Mouse (Mus musculus) brown adipose tissue, adult 24 weeks (tissue): Measurements from ENCODE around the gene Il11ra1. TPM values are rescaled to one million over a fixed set of nuclear protein-coding genes. Genes with fewer than 3 reads are reported as not detected.
"Not testable (repeated sequence)": the region's sequence is repeated elsewhere in the genome, so short reads cannot be mapped to it uniquely, and the experiment has no call there.

Experiments
- H3K27ac ChIP-seq: fragments of 200-500 bp; replicated peaks from 2 replicates; pipeline ENCODE4 v1.5.1; 2012; ENCODE audit warnings: low read depth, mild to moderate bottlenecking, low read length
- H3K4me1 ChIP-seq: fragments of 200-500 bp; 2 replicates; pipeline ENCODE4 v1.6.1; 2012; ENCODE audit warnings: low read length, mixed read lengths; ENCODE audit not compliant: control insufficient read depth, insufficient read depth, insufficient read length
- H3K4me3 ChIP-seq: fragments of 200-500 bp; 2 replicates; pipeline ENCODE4 v1.5.1; 2012; ENCODE audit warnings: low read depth, mild to moderate bottlenecking, low read length, moderate library complexity; ENCODE audit not compliant: insufficient read depth
- polyA plus RNA-seq: library from polyadenylated mRNA; stranded (reverse); fragments of >200 nt; gene quantifications from 2 replicates; pipeline ENCODE4 v1.2.4, GENCODE M21; 2012; ENCODE audit not compliant: missing spikeins, insufficient read depth, insufficient read length

Il11ra1 gene
- polyA plus RNA-seq, 1 experiment, result 56.1 TPM

- not testable (repeated sequence) for H3K4me3 ChIP-seq, H3K4me1 ChIP-seq, H3K27ac ChIP-seq
Observed at GRCm38 (mm10) chr4:41688562-41688961, 11.2 kb upstream of the Il11ra1 start.

- H3K4me3 ChIP-seq, H3K27ac ChIP-seq, H3K4me1 ChIP-seq: not testable (repeated sequence)
Observed at GRCm38 (mm10) chr4:41690014-41690413, 9.8 kb upstream of the Il11ra1 start.

- Histone ChIP-seq H3K27ac (peak overlapping the region; percentile 63; the same call in 1 of the 2 replicates), H3K4me3 (peak overlapping the region; percentile 30)
Observed at GRCm38 (mm10) chr4:41693511-41693910, 6.3 kb upstream of the Il11ra1 start.

GRCm38 (mm10) chr4:41695800-41696199 lies 4.0 kb upstream of the Il11ra1 start:
- H3K27ac ChIP-seq, H3K4me1 ChIP-seq: not testable (repeated sequence)
- peak overlapping the region; percentile 14; the same call in 1 of the 2 replicates for H3K4me3 ChIP-seq

More at GRCm38 (mm10) chr4:41693511-41693910, 6.3 kb upstream of the Il11ra1 start:
- H3K4me1 ChIP-seq, result not testable (repeated sequence)

GRCm38 (mm10) chr4:41696452-41696851 lies 3.3 kb upstream of the Il11ra1 start:
- H3K4me1 ChIP-seq, H3K4me3 ChIP-seq: not testable (repeated sequence)
- H3K27ac ChIP-seq, result 0 out of 2 replicates have a peak overlapping the region, but pooled peaks have one; percentile 37

DNA sequence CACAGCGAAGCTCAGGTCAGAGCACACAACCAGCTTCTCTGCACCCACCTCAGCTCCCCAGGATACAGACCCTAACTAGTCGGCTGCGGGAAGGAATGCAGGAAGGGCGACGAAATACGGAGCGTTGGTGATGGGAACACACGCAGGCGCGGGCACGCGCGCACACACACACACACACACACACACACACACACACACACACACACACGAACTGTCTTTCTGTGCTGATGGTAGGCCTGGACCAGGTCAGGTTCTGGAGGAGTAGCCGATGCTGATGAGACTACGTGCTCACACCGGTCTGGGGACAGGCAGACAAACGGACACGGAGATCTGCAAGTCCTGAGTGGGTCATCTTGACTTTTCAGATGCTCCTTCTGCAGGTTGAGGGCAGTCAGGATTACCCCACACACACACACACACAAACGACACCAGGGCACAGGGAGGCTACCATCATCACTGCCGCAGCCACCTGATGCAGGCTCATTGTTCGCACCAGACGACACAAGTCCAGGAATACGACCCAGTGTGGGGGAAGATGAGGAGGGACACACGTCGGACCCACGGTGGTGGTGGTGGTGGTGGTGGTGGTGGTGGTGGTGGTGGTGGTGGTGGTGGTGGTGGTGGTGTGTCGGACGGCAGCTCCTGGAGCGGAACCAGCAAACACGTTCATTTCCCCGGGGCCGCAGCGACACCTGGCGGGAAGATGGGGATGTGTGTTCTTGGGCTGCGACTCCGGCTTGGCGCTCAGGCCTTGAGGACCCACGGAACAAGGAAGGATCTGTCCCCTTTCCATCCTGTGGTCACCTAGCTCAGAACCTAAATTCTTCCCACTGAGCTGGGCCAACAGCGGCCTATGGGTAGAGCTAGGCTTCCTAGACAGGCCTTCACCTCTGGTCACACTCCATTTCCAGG lies 2.6 kb upstream of the Il11ra1 start, which contains the start of gene Cntfr:
TSS of gene Cntfr (minus strand) at position 160 of the 912 bp plus-strand sequence.
- H3K4me3 ChIP-seq, result peak within 1 kb of the TSS; percentile 23
- 0 out of 2 replicates have a peak within 1 kb of the TSS, but pooled peaks have one; percentile 37 for H3K27ac ChIP-seq
- not testable (repeated sequence) for H3K4me1 ChIP-seq

GRCm38 (mm10) chr4:41698421-41699016 lies 1.3 kb upstream of the Il11ra1 start:
- H3K27ac ChIP-seq, H3K4me1 ChIP-seq, H3K4me3 ChIP-seq: not testable (repeated sequence)

DNA sequence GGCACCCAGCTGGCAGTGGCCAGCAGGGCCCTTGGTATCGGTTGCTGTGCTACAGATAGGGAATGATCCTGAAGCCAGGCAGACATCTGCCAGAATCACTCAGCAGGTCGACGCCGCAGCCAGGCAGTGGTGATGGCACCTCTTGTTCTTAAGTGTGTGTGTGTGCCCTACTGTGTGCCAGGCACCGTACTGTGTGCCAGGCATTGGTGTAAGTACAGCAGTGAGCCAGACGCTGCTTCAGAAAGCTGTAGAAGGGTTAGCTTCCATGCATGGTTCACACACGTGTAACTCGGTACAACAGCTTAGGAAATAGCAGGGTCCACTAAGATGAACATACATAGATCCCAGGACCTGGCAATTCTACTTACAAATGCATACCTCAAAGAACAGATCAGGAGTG lies 435 bp downstream of the Il11ra1 start:
- H3K4me3 ChIP-seq, H3K4me1 ChIP-seq, H3K27ac ChIP-seq: not testable (repeated sequence)

DNA sequence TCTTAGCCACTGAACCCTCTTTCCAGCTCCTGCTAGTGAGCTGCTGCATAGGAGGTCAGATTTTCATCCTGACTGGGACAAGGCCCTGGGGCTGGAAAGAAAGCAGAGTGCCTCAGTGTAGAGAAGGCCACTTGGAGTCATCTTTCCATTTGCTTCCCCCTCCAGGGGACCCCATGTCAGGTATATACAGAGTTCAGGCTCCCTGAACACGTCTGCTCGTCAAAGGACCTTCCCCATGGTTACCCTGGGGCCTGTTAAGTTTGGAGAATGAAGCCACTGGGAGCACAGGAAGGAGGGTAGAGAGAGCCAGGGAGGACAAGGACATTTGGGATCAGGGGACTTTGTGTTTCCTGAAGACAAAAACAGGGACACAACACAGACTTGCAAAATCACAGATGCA lies 2.4 kb downstream of the Il11ra1 start:
- not testable (repeated sequence) for H3K4me1 ChIP-seq, H3K4me3 ChIP-seq, H3K27ac ChIP-seq

DNA sequence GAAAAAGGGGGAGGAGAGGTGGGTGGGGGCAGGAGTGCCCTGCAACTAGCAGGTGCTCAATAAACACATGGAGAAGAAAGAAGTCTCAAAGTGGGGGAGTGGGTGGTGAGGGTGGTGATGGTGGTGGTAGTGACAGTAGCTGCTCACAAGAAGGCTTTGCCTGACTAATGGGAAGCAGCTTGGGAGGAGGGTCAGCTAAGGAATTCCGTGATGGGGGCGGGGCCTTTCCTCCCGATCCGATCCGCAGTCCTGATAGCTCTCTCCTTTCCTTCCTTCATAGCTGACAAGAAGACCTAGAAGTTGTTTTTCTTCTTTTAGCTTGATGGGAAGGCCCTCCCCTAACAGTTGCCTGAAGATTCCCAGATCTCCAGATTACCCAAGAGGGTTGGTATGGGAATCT lies 4.9 kb downstream of the Il11ra1 start:
- no peaks in the 10 kb centered on the region for H3K4me1 ChIP-seq
- H3K4me3 ChIP-seq, result no peak overlapping the region
- H3K27ac ChIP-seq, result no peak overlapping the region

GRCm38 (mm10) chr4:41705922-41706754 lies 6.3 kb downstream of the Il11ra1 start:
- Histone ChIP-seq H3K4me3 (no peak overlapping the region), H3K27ac (no peak overlapping the region)

GRCm38 (mm10) chr4:41707011-41707535 lies 7.3 kb downstream of the Il11ra1 start:
- H3K27ac ChIP-seq, result no peak overlapping the region
- H3K4me1 ChIP-seq, result no peaks in the 10 kb centered on the region; the same call in 1 of the 2 replicates
- no peak overlapping the region for H3K4me3 ChIP-seq

More at GRCm38 (mm10) chr4:41705922-41706754, 6.3 kb downstream of the Il11ra1 start:
- no peaks in the 10 kb centered on the region for H3K4me1 ChIP-seq

DNA sequence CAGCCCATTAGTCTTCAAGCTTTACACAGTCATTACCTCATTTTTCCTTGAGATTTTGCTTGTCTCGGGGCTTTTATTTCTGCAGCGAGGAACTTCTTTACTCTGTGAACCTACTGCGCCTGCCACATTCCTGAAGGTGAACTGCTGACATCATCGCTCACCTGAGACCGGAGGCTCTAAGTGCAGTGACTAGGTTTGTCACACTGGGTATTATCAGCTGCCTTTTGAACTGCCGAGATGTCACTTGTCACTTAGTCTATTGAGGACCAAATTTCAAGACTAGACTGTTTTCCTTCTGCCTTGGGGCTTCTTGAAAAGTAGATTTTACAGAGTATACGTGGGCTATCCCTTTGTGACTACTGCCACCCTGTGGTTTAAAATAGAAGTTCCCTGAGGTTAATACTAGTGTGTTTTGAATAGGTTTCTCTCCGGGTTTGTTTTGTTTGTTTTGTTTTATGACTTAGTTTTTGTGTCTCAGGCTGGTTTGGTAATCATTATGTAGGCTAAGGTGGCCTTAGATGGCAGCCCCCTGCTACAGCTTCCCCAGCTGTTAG lies 8.5 kb downstream of the Il11ra1 start:
- no peak overlapping the region for H3K4me3 ChIP-seq
- peaks cover 4% of the 10 kb centered on the region for H3K4me1 ChIP-seq
- H3K27ac ChIP-seq, result no peak overlapping the region

- Histone ChIP-seq H3K4me3 (no peak overlapping the region), H3K4me1 (peaks cover 4% of the 10 kb centered on the region), H3K27ac (no peak overlapping the region)
Observed at GRCm38 (mm10) chr4:41710229-41710628, 10.4 kb downstream of the Il11ra1 start.
